Mouse (Mus musculus): ENCODE measurements at regions not wholly inside any gene's neighbourhood (a gene's known extent, or its start where the extent isn't known, plus 50 kb on each side); places are given as distances from the start of the nearest gene placed in this dataset.

DNA sequence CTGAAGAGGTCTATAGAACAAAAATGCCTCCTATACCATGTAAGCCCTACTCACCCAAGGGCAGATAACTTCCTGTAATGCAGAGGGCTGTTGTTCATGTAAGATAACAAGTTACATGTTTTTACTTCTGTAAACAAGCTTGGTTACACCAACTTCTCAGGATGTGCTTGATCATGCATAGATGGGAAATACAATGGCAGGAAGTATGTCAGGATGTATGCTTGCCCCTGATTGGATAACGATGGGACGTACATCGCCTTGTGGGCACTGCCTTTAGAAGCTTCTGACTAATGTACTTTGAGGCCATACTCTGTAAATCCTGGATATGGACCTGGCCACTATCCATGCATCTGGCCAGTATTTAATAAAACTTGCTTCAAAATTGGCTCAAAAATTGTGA, 69.2 kb upstream of the Pde3b start:
- ATAC-seq (ENCODE audit: extremely low read depth, insufficient number of reproducible peaks, low FRiP score, poor library complexity, severe bottlenecking), result peak; percentile 94

DNA sequence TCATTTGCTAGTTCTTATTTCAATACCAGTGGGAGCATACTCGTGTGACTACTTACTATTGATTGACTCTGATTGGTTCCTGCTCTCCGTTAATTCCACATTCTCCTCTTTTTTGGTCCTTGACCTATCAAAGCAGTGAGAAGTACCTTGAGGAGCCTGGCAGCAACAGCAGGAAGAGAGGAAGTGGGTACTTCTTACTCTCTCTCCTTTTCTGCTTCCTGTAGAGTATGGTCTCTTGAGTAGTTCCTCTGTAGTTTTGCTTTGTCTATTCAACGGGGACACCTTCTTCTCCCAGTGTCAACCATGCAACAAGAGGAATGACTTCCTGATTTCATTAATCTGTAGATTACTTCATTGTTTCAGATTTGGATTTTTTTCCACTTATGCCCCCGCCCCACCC, 68.1 kb upstream of the Pde3b start:
- peak; percentile 43; the same call in 1 of the 2 replicates for ATAC-seq (ENCODE audit: extremely low read depth, insufficient number of reproducible peaks, low FRiP score, poor library complexity, severe bottlenecking)

DNA sequence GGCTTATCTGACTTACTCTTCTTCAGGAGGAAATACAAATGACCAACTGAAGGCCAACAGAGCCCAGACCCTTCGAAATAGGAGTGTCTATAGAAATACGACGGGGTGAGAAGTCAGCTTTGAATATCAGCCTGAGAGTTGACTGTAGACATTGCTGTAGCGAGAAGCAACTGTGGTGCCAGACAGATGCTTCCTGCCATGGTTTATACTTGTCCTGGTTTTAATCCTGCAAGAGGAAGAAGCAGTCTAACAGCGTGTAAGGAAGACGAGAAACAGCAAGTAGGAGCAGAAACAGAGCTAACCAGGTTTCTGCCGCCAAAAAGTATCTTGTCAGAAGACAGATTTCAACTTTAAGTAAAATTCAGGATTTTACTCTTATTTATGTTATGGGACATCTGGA, 64.1 kb upstream of the Pde3b start:
- no peak for ATAC-seq (ENCODE audit: extremely low read depth, insufficient number of reproducible peaks, low FRiP score, poor library complexity, severe bottlenecking)

DNA sequence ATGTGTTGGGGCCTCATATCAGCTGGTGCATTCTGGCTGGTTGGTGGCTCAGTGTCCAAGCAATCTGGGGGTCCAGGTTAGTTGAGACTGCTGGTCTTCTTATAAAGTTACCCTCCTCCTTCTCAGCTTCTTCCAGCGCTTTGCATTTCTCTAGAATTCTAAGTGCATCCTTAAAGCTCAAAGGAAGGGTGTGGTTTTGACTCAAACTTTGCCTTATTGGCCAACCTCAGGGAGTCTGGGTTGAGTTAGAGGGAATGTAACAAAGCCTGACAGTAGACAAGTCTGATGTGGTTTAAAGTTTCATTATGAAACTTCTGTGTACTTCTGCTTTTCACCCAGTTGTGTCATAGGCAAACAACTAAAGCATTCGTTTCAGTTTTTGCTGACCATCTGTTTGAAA, 58.7 kb upstream of the Pde3b start:
- peak; percentile 97 for ATAC-seq (ENCODE audit: extremely low read depth, insufficient number of reproducible peaks, low FRiP score, poor library complexity, severe bottlenecking)

DNA sequence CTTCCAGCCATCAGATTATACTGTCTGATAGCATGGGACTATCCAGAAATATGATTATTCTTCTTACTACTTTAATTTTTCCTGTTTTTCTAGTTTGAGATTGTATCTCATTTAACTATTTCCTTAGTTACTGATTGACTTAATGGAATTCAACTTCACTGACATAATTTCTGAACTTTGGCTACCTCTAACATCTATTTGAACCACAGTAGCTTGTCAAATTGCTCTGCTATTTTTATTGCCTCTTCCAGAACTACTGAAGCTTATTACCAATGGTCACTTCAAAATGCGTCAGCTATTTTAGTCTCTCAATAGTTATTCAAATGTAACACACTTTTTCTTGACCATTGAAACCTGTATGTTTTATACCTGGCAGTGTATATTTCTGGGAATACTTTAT, 52.9 kb upstream of the Pde3b start:
- ATAC-seq (ENCODE audit: extremely low read depth, insufficient number of reproducible peaks, low FRiP score, poor library complexity, severe bottlenecking), result no peak

DNA sequence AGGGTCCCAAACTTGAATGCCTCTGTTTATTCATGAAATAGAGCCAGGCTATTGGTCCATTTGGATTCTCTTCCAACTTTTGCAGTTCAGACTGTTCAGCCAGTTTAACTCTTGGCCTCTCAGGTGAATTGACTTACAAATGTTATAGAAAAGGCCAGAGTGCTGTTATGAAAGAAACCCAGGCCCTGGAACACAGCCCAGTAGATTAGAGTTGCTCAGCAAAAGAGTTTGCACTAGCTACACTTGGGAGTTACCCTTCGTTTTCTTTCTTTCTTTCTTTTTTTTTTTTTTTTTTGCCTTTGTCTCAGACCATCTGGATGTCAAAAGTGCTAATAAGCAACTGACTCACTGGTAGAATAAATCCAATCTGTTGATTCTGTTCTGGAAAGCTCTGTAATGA, 51.0 kb upstream of the Pde3b start:
- no peak for ATAC-seq (ENCODE audit: extremely low read depth, insufficient number of reproducible peaks, low FRiP score, poor library complexity, severe bottlenecking)

All from neutrophil, adult 5-6 weeks (primary cell).